Comparison of ENCODE assay signal across 8 mouse cellular contexts in genomic region chr5:142963003-142963704, GRCm38 (mm10). TPM values are rescaled to one million over a fixed set of nuclear protein-coding genes. Genes with fewer than 3 reads are reported as not detected.
DNase-seq lines count a peak whose midpoint lies in the region; ATAC-seq lines count a peak whose summit lies in the region.

No protein-coding gene starts in this region.

- DNase-seq in ovary, postnatal 14 days (ENCODE audit: low spot score), result peak; percentile 44
- no peak for DNase-seq in ovary, postnatal 10 days (ENCODE audit: low spot score)
- peak; percentile 59 for DNase-seq in forebrain, embryonic 14.5 days (ENCODE audit: low spot score)
- DNase-seq in hindbrain, embryonic 11.5 days (ENCODE audit: low spot score), result peak; percentile 75
- peak; percentile 73 to 89 for DNase-seq in left cerebral cortex, postnatal 25 days (ENCODE audit: low spot score in 2 of 2)
- DNase-seq in urinary bladder, postnatal 25 days (ENCODE audit: low spot score), result peak; percentile 68
- no peak for DNase-seq in spleen, postnatal 4 days (ENCODE audit: low spot score in 2 of 2)

- 4% methylated on average over 13 of the region's 13 CpGs for WGBS in forebrain, embryonic 14.5 days
- 9% methylated on average over 13 of the region's 13 CpGs for WGBS in hindbrain, embryonic 11.5 days
- 5% methylated on average over 13 of the region's 13 CpGs for WGBS in midbrain, embryonic 15.5 days

- no peaks in the 10 kb centered on the region; the same call in 1 of the 2 replicates for H3K27me3 ChIP-seq in forebrain, embryonic 14.5 days (replicated peaks; ENCODE audit: control insufficient read depth, insufficient read depth, low read length)
- H3K27me3 ChIP-seq in hindbrain, embryonic 11.5 days (ENCODE audit: control insufficient read depth, insufficient read depth, low read length), result no peaks in the 10 kb centered on the region
- H3K27me3 ChIP-seq in midbrain, embryonic 15.5 days (replicated peaks), result no peaks in the 10 kb centered on the region

- ATAC-seq in forebrain, embryonic 14.5 days, result no peak
- no peak for ATAC-seq in hindbrain, embryonic 11.5 days (ENCODE audit: low FRiP score)
- no peak for ATAC-seq in midbrain, embryonic 15.5 days (replicated peaks)

- H3K27ac ChIP-seq in forebrain, embryonic 14.5 days (ENCODE audit: low read depth, low read length), result peak overlapping the region; percentile 98; the same call in 1 of the 2 replicates
- H3K27ac ChIP-seq in hindbrain, embryonic 11.5 days (ENCODE audit: low read depth, low read length), result peak overlapping the region; percentile 94
- H3K27ac ChIP-seq in midbrain, embryonic 15.5 days, result peak overlapping the region; percentile 96

- H3K4me3 ChIP-seq in forebrain, embryonic 14.5 days (ENCODE audit: low read depth, low read length), result peak overlapping the region; percentile 99
- H3K4me3 ChIP-seq in hindbrain, embryonic 11.5 days (ENCODE audit: low read depth, low read length), result peak overlapping the region; percentile 98
- peak overlapping the region; percentile 87 for H3K4me3 ChIP-seq in midbrain, embryonic 15.5 days

- intact Hi-C loops in left cerebral cortex, postnatal 25 days (cut with DNase I), result loop anchor here (1.0 to 10.0 kb wide), 4 partner anchors 64 to 512 kb away; no protein-coding TSS in a partner anchor

- H3K4me1 ChIP-seq in forebrain, embryonic 14.5 days (ENCODE audit: control insufficient read depth, insufficient read depth, low read length), result peaks cover 26% of the 10 kb centered on the region
- H3K4me1 ChIP-seq in hindbrain, embryonic 11.5 days (replicated peaks; ENCODE audit: control insufficient read depth, insufficient read depth, low read length), result peaks cover 8% of the 10 kb centered on the region; the same call in 1 of the 2 replicates
- peaks cover 48% of the 10 kb centered on the region for H3K4me1 ChIP-seq in midbrain, embryonic 15.5 days

- no peaks in the 10 kb centered on the region for H3K9me3 ChIP-seq in forebrain, embryonic 14.5 days (replicated peaks; ENCODE audit: control insufficient read depth, low read length)
- no peaks in the 10 kb centered on the region for H3K9me3 ChIP-seq in hindbrain, embryonic 11.5 days (ENCODE audit: control insufficient read depth, low read length)
- no peaks in the 10 kb centered on the region for H3K9me3 ChIP-seq in midbrain, embryonic 15.5 days

- H3K36me3 ChIP-seq in forebrain, embryonic 14.5 days (ENCODE audit: control insufficient read depth, insufficient read depth, low read length), result peaks cover 27% of the 10 kb centered on the region
- H3K36me3 ChIP-seq in hindbrain, embryonic 11.5 days (ENCODE audit: control insufficient read depth, insufficient read depth, low read length), result peaks cover 7% of the 10 kb centered on the region
- no peaks in the 10 kb centered on the region for H3K36me3 ChIP-seq in midbrain, embryonic 15.5 days (replicated peaks)

- peak overlapping the region; percentile 90 for H3K4me2 ChIP-seq in forebrain, embryonic 14.5 days (ENCODE audit: low read length)
- peak overlapping the region; percentile 89 for H3K4me2 ChIP-seq in hindbrain, embryonic 11.5 days (replicated peaks; ENCODE audit: low read depth, low read length)
- peak overlapping the region; percentile 92 for H3K4me2 ChIP-seq in midbrain, embryonic 15.5 days

- peak overlapping the region; percentile 99 for H3K9ac ChIP-seq in forebrain, embryonic 14.5 days (ENCODE audit: low read length)
- peak overlapping the region; percentile 100 for H3K9ac ChIP-seq in hindbrain, embryonic 11.5 days (ENCODE audit: low read depth, low read length)
- H3K9ac ChIP-seq in midbrain, embryonic 15.5 days, result peak overlapping the region; percentile 99

RNA-seq across cellular contexts. Expression of gene Fscn1, which starts 3.0 kb away (rescaled TPM):
- 477 and 560 TPM in 2 replicates for polyA plus RNA-seq in forebrain, embryonic 14.5 days (2014; fragmentation: Nextera tagmentation; extraction: Ambion mirVana)
- polyA plus RNA-seq in hindbrain, embryonic 11.5 days (2014; fragmentation: Nextera tagmentation; extraction: Ambion mirVana), result 570 and 615 TPM in 2 replicates
- total RNA-seq in left cerebral cortex, postnatal 25 days (2021), result 100 to 1,000 TPM; 384 to 450 TPM
- polyA plus RNA-seq in midbrain, embryonic 15.5 days (2015; fragmentation: Nextera tagmentation; extraction: Ambion mirVana), result 507 and 508 TPM in 2 replicates

RNA-seq across cellular contexts. Expression of gene Actb, which starts 56.6 kb away (rescaled TPM):
- 18,122 and 18,216 TPM in 2 replicates for polyA plus RNA-seq in forebrain, embryonic 14.5 days (2014; fragmentation: Nextera tagmentation; extraction: Ambion mirVana)
- polyA plus RNA-seq in hindbrain, embryonic 11.5 days (2014; fragmentation: Nextera tagmentation; extraction: Ambion mirVana), result 15,671 and 16,656 TPM in 2 replicates
- 1,000 to 10,000 TPM; 2,451 to 2,479 TPM for total RNA-seq in left cerebral cortex, postnatal 25 days (2021)
- polyA plus RNA-seq in midbrain, embryonic 15.5 days (2015; fragmentation: Nextera tagmentation; extraction: Ambion mirVana), result 13,428 and 14,272 TPM in 2 replicates

Comparison
In these comparisons a context has a peak if more than half of its experiments do, and no peak if none do; other contexts are left out.
1. DNase-seq: peak in ovary, postnatal 14 days (single experiment), forebrain, embryonic 14.5 days (single experiment), hindbrain, embryonic 11.5 days (single experiment), left cerebral cortex, postnatal 25 days (2 of 2) and urinary bladder, postnatal 25 days (single experiment); none in ovary, postnatal 10 days (single experiment) and spleen, postnatal 4 days (0 of 2).
2. Peak in every context shown above with its lines, with median percentiles within 50 percentile points of each other: H3K27ac ChIP-seq, H3K4me2 ChIP-seq, H3K4me3 ChIP-seq and H3K9ac ChIP-seq.